Mouse (Mus musculus) thymus, postnatal 10 days (tissue): ENCODE data around the gene Olfr3.

Source experiments
- DNase-seq, 2 experiments: peaks; one replicate each; pipeline ENCODE4 v3.0.0; 2021; ENCODE audit warnings: low spot score in 2 of 2

The Olfr3 gene

DNA sequence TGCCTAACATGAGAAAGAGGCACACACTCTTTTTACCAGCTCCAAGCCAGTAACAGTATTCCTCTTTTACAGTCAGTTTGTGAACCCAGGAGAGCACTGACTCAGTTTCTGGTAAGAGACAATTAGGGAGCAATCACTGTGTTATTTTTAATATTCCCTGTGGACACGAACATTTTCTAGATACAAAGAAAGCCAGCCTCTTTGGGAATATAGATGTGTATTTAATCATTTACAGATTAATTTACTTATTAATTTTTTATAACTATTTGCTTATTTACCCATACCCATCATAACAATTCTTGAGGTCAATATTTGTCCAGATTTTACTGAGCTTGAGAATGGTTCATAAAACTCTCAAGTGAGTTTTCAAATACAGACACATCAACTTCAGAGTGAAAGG, at the start of gene Olfr3:
Gene Olfr3 (minus strand): TSS at position 101 of the 400 bp plus-strand sequence.
- no peak for DNase-seq

DNA sequence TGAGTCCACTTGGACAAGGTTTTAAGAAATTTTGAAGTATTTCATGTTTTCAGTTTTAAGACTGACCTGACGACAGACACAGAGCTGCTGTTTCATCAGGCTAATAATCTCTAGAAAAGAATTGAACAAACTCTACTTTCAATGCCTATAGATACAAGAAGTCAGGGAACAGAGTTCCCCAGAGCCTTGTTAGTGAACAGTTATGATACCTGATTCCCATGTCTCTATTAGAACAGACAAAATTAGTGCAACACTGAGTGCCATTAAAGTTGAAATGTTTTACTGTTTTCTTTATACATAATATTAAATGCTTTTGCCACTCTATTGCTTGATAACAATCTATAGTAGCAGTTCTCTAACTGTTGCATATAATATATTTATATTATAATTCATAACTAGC, 45.7 kb upstream of the Olfr3 start, which contains the start of gene Olfr351:
Gene Olfr351 (minus strand): TSS at position 101 of the 400 bp plus-strand sequence.
- DNase-seq, result no peak

GRCm38 (mm10) chr2:36846010-36846409, 29.2 kb upstream of the Olfr3 start, which contains the start of gene Olfr350:
Gene Olfr350 (plus strand): TSS chr2:36846310.
- no peak for DNase-seq

DNA sequence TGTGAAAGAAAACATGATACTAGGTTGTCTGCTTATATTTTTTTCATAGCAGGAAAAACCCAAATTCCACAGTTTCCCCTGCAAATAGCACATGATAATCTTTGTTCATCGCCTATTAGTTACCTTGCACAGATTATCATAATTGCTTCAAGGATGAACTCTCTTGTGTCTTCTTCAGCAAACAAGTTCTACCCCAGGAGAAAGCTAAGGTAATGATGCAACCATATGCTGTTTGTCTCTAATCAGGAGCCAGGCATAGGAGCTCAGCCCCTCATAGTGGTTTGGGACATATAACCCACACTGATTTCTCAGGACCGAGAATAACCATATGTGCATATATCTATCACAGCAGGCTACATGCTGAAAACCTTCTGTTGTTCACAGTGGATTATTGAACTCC, 26.6 kb downstream of the Olfr3 start, which contains the start of gene Olfr50:
Gene Olfr50 (plus strand): TSS at position 301 of the 400 bp plus-strand sequence.
- no peak for DNase-seq

GRCm38 (mm10) chr2:36783976-36784375, 32.9 kb downstream of the Olfr3 start, which contains the start of gene Olfr348:
Gene Olfr348 (plus strand): TSS chr2:36784276.
- no peak for DNase-seq
